Mouse (Mus musculus) c-Kit-positive CD71-positive TER-119-positive erythroid progenitor cells, embryonic 14.5 days (primary cell): ENCODE measurements at regions not wholly inside any gene's neighbourhood (a gene's known extent, or its start where the extent isn't known, plus 50 kb on each side); places are given as distances from the start of the nearest gene placed in this dataset.

Source experiments
- DNase-seq: peaks from one replicate; pipeline ENCODE4 v3.0.0-alpha.2; 2013; ENCODE audit warnings: low spot score

- DNase-seq: no peak
Observed at GRCm38 (mm10) chr10:24444572-24444971, 150.7 kb upstream of the Ccn2 start.

- DNase-seq: no peak
Observed at GRCm38 (mm10) chr10:24445036-24445435, 150.2 kb upstream of the Ccn2 start.

GRCm38 (mm10) chr10:24446168-24446567, 149.1 kb upstream of the Ccn2 start:
- no peak for DNase-seq

- DNase-seq: no peak
Observed at GRCm38 (mm10) chr10:24447135-24447534, 148.1 kb upstream of the Ccn2 start.

- no peak for DNase-seq
Observed at GRCm38 (mm10) chr10:24448001-24448561, 147.2 kb upstream of the Ccn2 start.

GRCm38 (mm10) chr10:24453507-24453906, 141.7 kb upstream of the Ccn2 start:
- no peak for DNase-seq

GRCm38 (mm10) chr10:24458667-24459066, 136.6 kb upstream of the Ccn2 start:
- no peak for DNase-seq

- no peak for DNase-seq
Observed at GRCm38 (mm10) chr10:24463873-24464272, 131.4 kb upstream of the Ccn2 start.

GRCm38 (mm10) chr10:24464377-24464776, 130.9 kb upstream of the Ccn2 start:
- no peak for DNase-seq

GRCm38 (mm10) chr10:24469741-24470140, 125.5 kb upstream of the Ccn2 start:
- DNase-seq: no peak

GRCm38 (mm10) chr10:24471521-24471920, 123.7 kb upstream of the Ccn2 start:
- no peak for DNase-seq

GRCm38 (mm10) chr10:24476288-24476687, 119.0 kb upstream of the Ccn2 start:
- no peak for DNase-seq

- no peak for DNase-seq
Observed at GRCm38 (mm10) chr10:24478535-24478934, 116.7 kb upstream of the Ccn2 start.

- no peak for DNase-seq
Observed at GRCm38 (mm10) chr10:24479148-24479547, 116.1 kb upstream of the Ccn2 start.

GRCm38 (mm10) chr10:24481926-24482612, 113.2 kb upstream of the Ccn2 start:
- DNase-seq: no peak

- DNase-seq: no peak
Observed at GRCm38 (mm10) chr10:24483053-24483452, 112.2 kb upstream of the Ccn2 start.

GRCm38 (mm10) chr10:24484101-24484660, 111.1 kb upstream of the Ccn2 start:
- no peak for DNase-seq

GRCm38 (mm10) chr10:24485461-24485860, 109.8 kb upstream of the Ccn2 start:
- DNase-seq: no peak

- DNase-seq: no peak
Observed at GRCm38 (mm10) chr10:24486224-24486623, 109.0 kb upstream of the Ccn2 start.

GRCm38 (mm10) chr10:24487915-24488314, 107.3 kb upstream of the Ccn2 start:
- no peak for DNase-seq

- no peak for DNase-seq
Observed at GRCm38 (mm10) chr10:24490432-24490831, 104.8 kb upstream of the Ccn2 start.

GRCm38 (mm10) chr10:24491848-24492247, 103.4 kb upstream of the Ccn2 start:
- no peak for DNase-seq

GRCm38 (mm10) chr10:24493392-24493791, 101.8 kb upstream of the Ccn2 start:
- DNase-seq: no peak

GRCm38 (mm10) chr10:24493936-24494335, 101.3 kb upstream of the Ccn2 start:
- no peak for DNase-seq
